Mouse (Mus musculus): ENCODE data around the gene Gm5447. TPM values are rescaled to one million over a fixed set of nuclear protein-coding genes. Genes with fewer than 3 reads are reported as not detected.

Gene Gm5447
- polyA plus RNA-seq, 1 experiment from 2014 or later = 0.09 TPM

- WGBS = 86% methylated on average over 10 of the region's 10 CpGs
- ATAC-seq (replicated peaks) = no peak
- no peak overlapping the region for H3K27ac ChIP-seq (replicated peaks)
- peaks cover 13% of the 10 kb centered on the region for H3K4me1 ChIP-seq
- no peak overlapping the region for H3K4me2 ChIP-seq (replicated peaks)
- no peaks in the 10 kb centered on the region for H3K9me3 ChIP-seq
- no peak overlapping the region for H3K9ac ChIP-seq (replicated peaks)
- no peaks in the 10 kb centered on the region for H3K36me3 ChIP-seq
- peaks cover 11% of the 10 kb centered on the region; the same call in 1 of the 2 replicates for H3K27me3 ChIP-seq
- H3K4me3 ChIP-seq = no peak overlapping the region
Observed at GRCm38 (mm10) chr13:30989710-30990109, 15.7 kb downstream of the Gm5447 start.

- H3K36me3 ChIP-seq = no peaks in the 10 kb centered on the region
- H3K4me2 ChIP-seq (replicated peaks) = no peak overlapping the region
- no peak overlapping the region for H3K9ac ChIP-seq (replicated peaks)
- no peak overlapping the region for H3K27ac ChIP-seq (replicated peaks)
- H3K4me1 ChIP-seq = peaks cover 10% of the 10 kb centered on the region
- 89% methylated on average over 9 of the region's 9 CpGs for WGBS
- ATAC-seq (replicated peaks) = no peak
- no peaks in the 10 kb centered on the region for H3K9me3 ChIP-seq
- no peak overlapping the region for H3K4me3 ChIP-seq
- H3K27me3 ChIP-seq = peaks cover 11% of the 10 kb centered on the region; the same call in 1 of the 2 replicates
Observed at GRCm38 (mm10) chr13:30990233-30990632, 16.2 kb downstream of the Gm5447 start.

- no peaks in the 10 kb centered on the region for H3K9me3 ChIP-seq
- H3K36me3 ChIP-seq = no peaks in the 10 kb centered on the region
- no peak overlapping the region for H3K4me3 ChIP-seq
- 31% methylated on average over 3 of the region's 3 CpGs for WGBS
- no peaks in the 10 kb centered on the region for H3K4me1 ChIP-seq
- no peaks in the 10 kb centered on the region for H3K27me3 ChIP-seq
- no peak overlapping the region for H3K27ac ChIP-seq (replicated peaks)
- no peak overlapping the region for H3K9ac ChIP-seq (replicated peaks)
- peak; percentile 59; the same call in 1 of the 2 replicates for ATAC-seq (replicated peaks)
- H3K4me2 ChIP-seq (replicated peaks) = no peak overlapping the region
Observed at GRCm38 (mm10) chr13:30993819-30994218, 19.8 kb downstream of the Gm5447 start.

GRCm38 (mm10) chr13:30994249-30994858, 20.4 kb downstream of the Gm5447 start:
- Histone ChIP-seq H3K9ac (replicated peaks) (no peak overlapping the region), H3K9me3 (no peaks in the 10 kb centered on the region), H3K4me1 (no peaks in the 10 kb centered on the region), H3K4me2 (replicated peaks) (no peak overlapping the region), H3K27ac (replicated peaks) (no peak overlapping the region), H3K27me3 (no peaks in the 10 kb centered on the region), H3K36me3 (no peaks in the 10 kb centered on the region), H3K4me3 (no peak overlapping the region)
- 86% methylated on average over 6 of the region's 6 CpGs for WGBS
- no peak for ATAC-seq (replicated peaks)

DNA sequence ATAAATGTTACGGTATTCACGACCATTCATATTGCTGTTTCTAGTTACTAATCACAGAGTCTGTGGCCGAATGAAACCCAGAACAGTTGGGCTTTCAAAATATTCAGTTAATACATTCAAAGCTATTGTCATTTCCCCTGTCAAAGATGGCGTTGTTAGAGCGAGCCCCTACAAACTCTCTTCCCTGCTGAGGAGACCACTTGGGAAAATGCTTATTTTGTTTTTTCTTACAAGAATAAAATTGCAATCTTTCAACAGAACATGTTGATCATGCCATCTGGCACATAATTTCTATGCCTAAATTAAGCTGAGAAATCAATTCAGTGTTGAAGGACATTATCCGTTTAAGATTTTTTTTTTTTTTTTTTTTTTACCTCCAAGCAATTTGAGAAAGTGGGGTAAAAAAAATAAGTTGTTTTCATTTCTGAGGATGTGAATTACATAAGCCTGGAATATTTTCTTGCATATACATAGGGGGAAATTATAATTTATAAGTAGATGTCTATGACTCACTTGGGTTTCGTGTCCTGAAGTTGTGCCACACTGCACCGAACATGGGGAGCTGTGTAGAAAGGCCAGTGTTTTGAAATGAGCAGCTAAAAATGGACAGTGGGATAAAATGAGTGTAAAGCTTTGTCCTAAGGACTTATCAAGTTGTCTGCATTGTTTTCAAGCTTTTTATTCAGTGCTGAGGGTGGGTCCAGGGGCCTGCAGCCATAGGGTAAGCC, 23.7 kb downstream of the Gm5447 start:
- Histone ChIP-seq H3K27me3 (no peaks in the 10 kb centered on the region), H3K9ac (replicated peaks) (no peak overlapping the region), H3K4me1 (no peaks in the 10 kb centered on the region), H3K27ac (replicated peaks) (peak overlapping the region; percentile 13; the same call in 1 of the 2 replicates), H3K4me2 (replicated peaks) (no peak overlapping the region), H3K9me3 (no peaks in the 10 kb centered on the region), H3K36me3 (no peaks in the 10 kb centered on the region), H3K4me3 (no peak overlapping the region)
- 61% methylated on average over 8 of the region's 8 CpGs for WGBS
- peak; percentile 57; the same call in 1 of the 2 replicates for ATAC-seq (replicated peaks)

- Histone ChIP-seq H3K36me3 (no peaks in the 10 kb centered on the region), H3K4me3 (no peak overlapping the region), H3K27me3 (no peaks in the 10 kb centered on the region), H3K9me3 (no peaks in the 10 kb centered on the region), H3K9ac (replicated peaks) (no peak overlapping the region), H3K4me2 (replicated peaks) (no peak overlapping the region), H3K4me1 (no peaks in the 10 kb centered on the region), H3K27ac (replicated peaks) (no peak overlapping the region)
- WGBS = 87% methylated on average over 6 of the region's 6 CpGs
- no peak for ATAC-seq (replicated peaks)
Observed at GRCm38 (mm10) chr13:30999799-31000198, 25.8 kb downstream of the Gm5447 start.

GRCm38 (mm10) chr13:31004458-31004857, 30.5 kb downstream of the Gm5447 start:
- H3K9ac ChIP-seq (replicated peaks) = no peak overlapping the region
- no peaks in the 10 kb centered on the region for H3K27me3 ChIP-seq
- no peak overlapping the region for H3K4me2 ChIP-seq (replicated peaks)
- H3K4me3 ChIP-seq = no peak overlapping the region
- H3K27ac ChIP-seq (replicated peaks) = no peak overlapping the region
- 69% methylated on average over 12 of the region's 12 CpGs for WGBS
- no peak for ATAC-seq (replicated peaks)
- no peaks in the 10 kb centered on the region for H3K4me1 ChIP-seq
- H3K36me3 ChIP-seq = no peaks in the 10 kb centered on the region
- no peaks in the 10 kb centered on the region for H3K9me3 ChIP-seq

- no peaks in the 10 kb centered on the region for H3K9me3 ChIP-seq
- no peak for ATAC-seq (replicated peaks)
- WGBS = 81% methylated on average over 4 of the region's 4 CpGs
- H3K27ac ChIP-seq (replicated peaks) = no peak overlapping the region
- H3K36me3 ChIP-seq = no peaks in the 10 kb centered on the region
- no peaks in the 10 kb centered on the region for H3K4me1 ChIP-seq
- no peak overlapping the region for H3K4me3 ChIP-seq
- no peak overlapping the region for H3K4me2 ChIP-seq (replicated peaks)
- no peaks in the 10 kb centered on the region for H3K27me3 ChIP-seq
- no peak overlapping the region for H3K9ac ChIP-seq (replicated peaks)
Observed at GRCm38 (mm10) chr13:31004995-31005394, 31.0 kb downstream of the Gm5447 start.

- no peaks in the 10 kb centered on the region for H3K27me3 ChIP-seq
- 93% methylated on average over 3 of the region's 3 CpGs for WGBS
- no peak for ATAC-seq (replicated peaks)
- H3K9ac ChIP-seq (replicated peaks) = no peak overlapping the region
- no peaks in the 10 kb centered on the region for H3K36me3 ChIP-seq
- H3K4me2 ChIP-seq (replicated peaks) = no peak overlapping the region
- H3K4me1 ChIP-seq = no peaks in the 10 kb centered on the region
- no peaks in the 10 kb centered on the region for H3K9me3 ChIP-seq
- H3K27ac ChIP-seq (replicated peaks) = no peak overlapping the region
- H3K4me3 ChIP-seq = no peak overlapping the region
Observed at GRCm38 (mm10) chr13:31017545-31017944, 43.5 kb downstream of the Gm5447 start.

DNA sequence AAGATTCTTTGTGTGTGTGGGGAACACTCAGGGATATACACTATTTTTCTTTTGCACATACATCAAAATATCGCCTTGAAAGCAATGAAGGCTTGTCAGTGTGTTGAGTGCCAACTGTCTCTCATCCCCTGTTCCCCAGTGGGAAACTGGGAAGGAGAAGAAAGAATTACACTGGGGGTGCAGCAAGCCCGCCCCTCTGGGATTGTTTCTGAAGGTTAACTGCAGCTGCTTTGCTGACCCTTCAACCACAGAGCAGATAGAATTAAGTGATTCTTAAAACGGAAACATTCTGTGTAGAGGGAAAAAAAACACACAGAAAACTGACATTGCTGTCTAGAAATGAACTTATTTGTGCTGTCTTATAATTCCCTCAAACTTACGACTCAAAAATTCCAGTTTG, 47.5 kb downstream of the Gm5447 start:
- Histone ChIP-seq H3K36me3 (no peaks in the 10 kb centered on the region), H3K9me3 (no peaks in the 10 kb centered on the region), H3K27ac (replicated peaks) (no peak overlapping the region), H3K27me3 (no peaks in the 10 kb centered on the region), H3K9ac (replicated peaks) (no peak overlapping the region), H3K4me3 (no peak overlapping the region), H3K4me2 (replicated peaks) (no peak overlapping the region), H3K4me1 (no peaks in the 10 kb centered on the region)
- no peak for ATAC-seq (replicated peaks)
- 71% methylated on average over 4 of the region's 4 CpGs for WGBS

DNA sequence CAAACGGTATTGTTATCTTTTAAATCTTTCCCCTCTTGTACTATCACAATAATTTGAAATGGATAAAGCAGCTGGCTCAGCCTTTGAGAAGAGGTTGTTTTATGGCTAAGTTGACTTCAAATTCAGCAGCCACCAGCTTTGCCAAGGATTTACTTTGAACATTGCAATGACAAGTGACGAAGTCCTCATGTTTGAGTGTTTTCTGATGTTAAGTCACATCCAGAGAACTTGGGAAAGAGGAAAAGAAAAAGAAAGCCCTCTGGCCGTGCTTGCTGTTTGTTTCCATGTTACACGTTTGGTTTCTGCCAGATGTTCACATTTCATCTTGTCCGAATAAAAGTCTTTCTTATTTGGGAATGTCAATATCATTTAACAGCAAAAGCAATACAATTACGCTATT, 47.9 kb downstream of the Gm5447 start:
- WGBS = 78% methylated on average over 6 of the region's 6 CpGs

DNA sequence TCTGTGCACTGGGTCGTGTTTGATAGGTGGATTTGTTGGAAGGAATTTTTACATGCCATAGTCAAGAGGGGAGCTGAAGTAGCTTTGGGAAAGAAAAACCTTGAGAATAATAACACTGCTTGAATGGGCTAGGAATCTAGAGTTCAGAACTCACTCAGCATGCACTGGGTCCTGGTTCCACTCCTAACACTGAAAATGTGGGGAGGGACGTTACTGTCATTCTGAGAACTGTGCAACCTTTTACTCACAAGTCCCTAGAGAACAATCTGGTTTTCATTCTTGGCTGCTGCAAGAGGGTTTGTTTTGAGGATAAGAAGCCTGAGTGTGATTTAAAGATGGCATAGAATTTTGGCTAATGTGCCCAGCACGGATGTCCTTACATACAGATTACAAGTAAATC, 49.7 kb downstream of the Gm5447 start:
- no peak overlapping the region for H3K4me3 ChIP-seq
- H3K9me3 ChIP-seq = no peaks in the 10 kb centered on the region
- H3K27ac ChIP-seq (replicated peaks) = no peak overlapping the region
- no peaks in the 10 kb centered on the region for H3K36me3 ChIP-seq
- no peak overlapping the region for H3K9ac ChIP-seq (replicated peaks)
- ATAC-seq (replicated peaks) = no peak
- H3K4me2 ChIP-seq (replicated peaks) = no peak overlapping the region
- WGBS = 82% methylated on average over 3 of the region's 3 CpGs
- H3K27me3 ChIP-seq = no peaks in the 10 kb centered on the region
- H3K4me1 ChIP-seq = no peaks in the 10 kb centered on the region

More for the DNA sequence above, 47.9 kb downstream of the Gm5447 start:
- Histone ChIP-seq H3K36me3 (no peaks in the 10 kb centered on the region), H3K27me3 (no peaks in the 10 kb centered on the region), H3K4me1 (no peaks in the 10 kb centered on the region), H3K27ac (replicated peaks) (no peak overlapping the region), H3K4me2 (replicated peaks) (no peak overlapping the region), H3K9me3 (no peaks in the 10 kb centered on the region), H3K4me3 (no peak overlapping the region), H3K9ac (replicated peaks) (no peak overlapping the region)
- ATAC-seq (replicated peaks) = no peak

Measured in forebrain, embryonic 15.5 days (tissue).